In the genomic region with DNA sequence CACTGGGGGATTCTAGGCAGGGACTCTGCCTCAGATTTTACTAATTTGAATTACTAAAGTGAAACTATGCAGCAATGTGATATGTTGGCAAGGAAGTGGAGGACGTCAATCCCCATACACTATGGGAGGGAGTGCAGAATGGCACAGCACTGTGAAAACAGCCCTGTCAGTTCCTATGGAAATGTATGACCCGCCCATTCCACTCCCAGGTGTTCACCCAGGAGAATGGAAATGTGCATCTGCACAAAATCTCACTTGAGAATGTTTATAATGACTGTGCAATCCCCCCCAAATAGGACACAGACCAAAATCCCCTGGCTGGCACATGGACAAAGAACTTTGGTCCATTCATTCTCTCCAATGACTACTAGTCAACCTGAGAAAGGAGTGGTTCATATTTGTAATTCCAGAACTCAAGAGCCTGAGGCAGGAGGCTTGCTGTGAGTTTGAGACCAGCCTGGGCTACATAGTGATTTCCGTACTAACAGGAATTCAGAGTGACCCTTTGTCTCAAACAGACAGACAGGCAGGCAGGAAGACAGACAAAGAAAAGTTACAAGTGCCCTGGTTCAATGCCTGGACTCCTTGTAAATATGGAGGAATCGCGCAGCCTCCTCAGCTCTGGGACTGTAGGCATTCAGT, we compare ENCODE assay signal across 14 mouse cellular contexts. TPM values are rescaled to one million over a fixed set of nuclear protein-coding genes. Genes with fewer than 3 reads are reported as not detected.
"Had no signal": no experiment of that assay in that cellular context is flagged by ENCODE, and none has a peak within 500 bp of the region (broad histone marks: within the 10 kb centered on the region; RNA-seq: fewer than 3 reads in every experiment).

No protein-coding gene starts in this region.

- H3K9me3 ChIP-seq: limb, embryonic 13.5 days; liver, embryonic 13.5 days; midbrain, embryonic 13.5 days; neural tube, embryonic 15.5 days had no signal

- ATAC-seq: midbrain, embryonic 13.5 days had no signal

- H3K4me2 ChIP-seq: limb, embryonic 13.5 days; liver, embryonic 13.5 days; midbrain, embryonic 13.5 days; neural tube, embryonic 15.5 days had no signal

- H3K27ac ChIP-seq: kidney, postnatal 0 days; limb, embryonic 13.5 days; liver, embryonic 13.5 days; midbrain, embryonic 13.5 days; neural tube, embryonic 15.5 days had no signal

- DNase-seq: kidney, adult 11 months; kidney, adult 9 months; kidney, postnatal 36 days; liver, embryonic 13.5 days; lung, adult 18-20 months; right cerebral cortex, adult 18-20 months; right cerebral cortex, postnatal 4 days; spleen, adult 18-20 months; thymus, postnatal 14 days had no signal

- H3K4me1 ChIP-seq: limb, embryonic 13.5 days; midbrain, embryonic 13.5 days; neural tube, embryonic 15.5 days had no signal

- H3K9ac ChIP-seq: limb, embryonic 13.5 days; liver, embryonic 13.5 days; midbrain, embryonic 13.5 days; neural tube, embryonic 15.5 days had no signal

- H3K4me3 ChIP-seq: limb, embryonic 13.5 days; liver, embryonic 13.5 days; midbrain, embryonic 13.5 days; myocyte; neural tube, embryonic 15.5 days had no signal

- H3K27me3 ChIP-seq: limb, embryonic 13.5 days; liver, embryonic 13.5 days; midbrain, embryonic 13.5 days; neural tube, embryonic 15.5 days had no signal

- H3K36me3 ChIP-seq: midbrain, embryonic 13.5 days had no signal

RNA-seq across cellular contexts. Expression of a gene that starts 26.7 kb away (rescaled TPM):
- polyA plus RNA-seq: myocyte had no signal
